Mouse (Mus musculus) stomach, embryonic 14.5 days (tissue): ENCODE measurements around the gene Spata13. TPM values are rescaled to one million over a fixed set of nuclear protein-coding genes. Genes with fewer than 3 reads are reported as not detected.

ENCODE experiments used
- ATAC-seq: fragments of 200-750 bp; cut with Nextera tagmentation; 2 replicates; pipeline ENCODE4 v1.8.0; 2017; ENCODE audit warnings: low read depth, moderate TSS enrichment; ENCODE audit not compliant: insufficient number of reproducible peaks, insufficient read depth, low FRiP score
- H3K27ac ChIP-seq: fragments of 300-500 bp; sonication (generic); 2 replicates; pipeline ENCODE4 v1.5.1; 2014; ENCODE audit warnings: mild to moderate bottlenecking, low read length, moderate library complexity, mixed read lengths
- H3K27me3 ChIP-seq: fragments of 300-500 bp; sonication (generic); 2 replicates; pipeline ENCODE4 v1.6.1; 2014; ENCODE audit warnings: low read length, control low read depth, mixed read lengths; ENCODE audit not compliant: control insufficient read depth, insufficient read depth
- H3K36me3 ChIP-seq: fragments of 300-500 bp; sonication (generic); 2 replicates; pipeline ENCODE4 v1.6.1; 2014; ENCODE audit warnings: mild to moderate bottlenecking, control low read depth, low read length, moderate library complexity, mixed read lengths; ENCODE audit not compliant: control insufficient read depth, insufficient read depth
- H3K4me1 ChIP-seq: fragments of 300-500 bp; sonication (generic); 2 replicates; pipeline ENCODE4 v1.6.1; 2014; ENCODE audit warnings: low read length, control low read depth, mixed read lengths; ENCODE audit not compliant: control insufficient read depth, insufficient read depth
- H3K4me2 ChIP-seq: fragments of 300-500 bp; sonication (generic); replicated peaks from 2 replicates; pipeline ENCODE4 v1.6.1; 2014; ENCODE audit warnings: low read depth, low read length, control low read depth
- H3K4me3 ChIP-seq: fragments of 300-500 bp; sonication (generic); 2 replicates; pipeline ENCODE4 v1.5.1; 2014; ENCODE audit warnings: low read depth, low read length, control low read depth
- H3K9ac ChIP-seq: fragments of 300-500 bp; sonication (generic); replicated peaks from 2 replicates; pipeline ENCODE4 v1.6.1; 2014; ENCODE audit warnings: low read depth, mild to moderate bottlenecking, control low read depth, low read length, moderate library complexity, mixed read lengths
- H3K9me3 ChIP-seq: fragments of 300-500 bp; sonication (generic); 2 replicates; pipeline ENCODE4 v1.6.1; 2016; ENCODE audit warnings: low read depth, low read length, control low read depth; ENCODE audit not compliant: control insufficient read depth
- WGBS: fragments of 180-500 bp; shearing (Covaris S2); extraction: QIAGEN DNeasy Blood & Tissue Kit; methylation state at CpG from one replicate; pipeline ENCODE4 v1.1.7; 2014; 5-methylcytosine and 5-hydroxymethylcytosine counted together
- polyA plus RNA-seq: library from polyadenylated mRNA; unstranded; fragments of >200 nt; fragmentation: Nextera tagmentation; extraction: Ambion mirVana; gene quantifications from 2 replicates; pipeline ENCODE4 v1.2.1, GENCODE M21; 2014

Spata13 gene
- 16.8 and 17.9 TPM in 2 replicates for polyA plus RNA-seq

GRCm38 (mm10) chr14:60633961-60634864, at the start of gene Spata13:
Spata13 (plus strand) TSS chr14:60634001.
- Histone ChIP-seq H3K4me3 (peak within 1 kb of the TSS; percentile 61), H3K9ac (peak within 1 kb of the TSS; percentile 38), H3K27me3 (no peaks in the 10 kb centered on the region), H3K27ac (peak within 1 kb of the TSS; percentile 63; the same call in 1 of the 2 replicates), H3K9me3 (no peaks in the 10 kb centered on the region), H3K4me2 (peak within 1 kb of the TSS; percentile 99), H3K36me3 (no peaks in the 10 kb centered on the region), H3K4me1 (peaks cover 3% of the 10 kb centered on the region; the same call in 1 of the 2 replicates)
- ATAC-seq = peak; percentile 88
- 1% methylated on average over 43 of the region's 50 CpGs for WGBS

GRCm38 (mm10) chr14:60586687-60587453, 46.9 kb upstream of the Spata13 start:
- Histone ChIP-seq H3K9me3 (no peaks in the 10 kb centered on the region), H3K27ac (no peak overlapping the region)
- WGBS = 59% methylated on average over 15 of the region's 15 CpGs

GRCm38 (mm10) chr14:60589001-60589400, 44.8 kb upstream of the Spata13 start:
- ATAC-seq = no peak
- H3K4me2 ChIP-seq = no peak overlapping the region
- H3K9ac ChIP-seq = no peak overlapping the region
- H3K9me3 ChIP-seq = no peaks in the 10 kb centered on the region
- no peaks in the 10 kb centered on the region for H3K36me3 ChIP-seq
- 79% methylated on average over 2 of the region's 2 CpGs for WGBS
- no peaks in the 10 kb centered on the region for H3K27me3 ChIP-seq
- peaks cover 8% of the 10 kb centered on the region; the same call in 1 of the 2 replicates for H3K4me1 ChIP-seq
- H3K27ac ChIP-seq = no peak overlapping the region
- H3K4me3 ChIP-seq = no peak overlapping the region

More at GRCm38 (mm10) chr14:60586687-60587453, 46.9 kb upstream of the Spata13 start:
- Histone ChIP-seq H3K9ac (no peak overlapping the region), H3K4me2 (no peak overlapping the region), H3K4me1 (no peaks in the 10 kb centered on the region; the same call in 1 of the 2 replicates), H3K27me3 (no peaks in the 10 kb centered on the region), H3K4me3 (no peak overlapping the region), H3K36me3 (no peaks in the 10 kb centered on the region)
- ATAC-seq = 0 out of 2 replicates have a peak, but pooled peaks have one; percentile 33

- no peak overlapping the region for H3K27ac ChIP-seq
- H3K9me3 ChIP-seq = no peaks in the 10 kb centered on the region
- no peaks in the 10 kb centered on the region for H3K36me3 ChIP-seq
- no peak overlapping the region for H3K9ac ChIP-seq
- no peak for ATAC-seq
- H3K27me3 ChIP-seq = no peaks in the 10 kb centered on the region
- no peak overlapping the region for H3K4me3 ChIP-seq
- WGBS = 72% methylated on average over 5 of the region's 5 CpGs
- no peak overlapping the region for H3K4me2 ChIP-seq
- peaks cover 12% of the 10 kb centered on the region; the same call in 1 of the 2 replicates for H3K4me1 ChIP-seq
Observed at GRCm38 (mm10) chr14:60592339-60592738, 41.5 kb upstream of the Spata13 start.

- ATAC-seq = 0 out of 2 replicates have a peak, but pooled peaks have one; percentile 42
- Histone ChIP-seq H3K9me3 (no peaks in the 10 kb centered on the region), H3K27me3 (no peaks in the 10 kb centered on the region), H3K4me1 (peaks cover 12% of the 10 kb centered on the region; the same call in 1 of the 2 replicates), H3K4me2 (no peak overlapping the region), H3K27ac (peak overlapping the region; percentile 45; the same call in 1 of the 2 replicates), H3K4me3 (no peak overlapping the region), H3K9ac (no peak overlapping the region), H3K36me3 (no peaks in the 10 kb centered on the region)
- WGBS = 15% methylated on average over 7 of the region's 7 CpGs
Observed at GRCm38 (mm10) chr14:60592822-60593221, 41.0 kb upstream of the Spata13 start.

GRCm38 (mm10) chr14:60597571-60597970, 36.2 kb upstream of the Spata13 start:
- Histone ChIP-seq H3K9me3 (no peaks in the 10 kb centered on the region), H3K4me3 (no peak overlapping the region), H3K4me1 (peaks cover 10% of the 10 kb centered on the region; the same call in 1 of the 2 replicates), H3K9ac (no peak overlapping the region), H3K27me3 (no peaks in the 10 kb centered on the region), H3K27ac (no peak overlapping the region), H3K4me2 (no peak overlapping the region), H3K36me3 (no peaks in the 10 kb centered on the region)
- 4% methylated on average over 4 of the region's 4 CpGs for WGBS
- ATAC-seq = no peak

- no peak for ATAC-seq
- WGBS = 71% methylated on average over 2 of the region's 2 CpGs
- Histone ChIP-seq H3K27me3 (no peaks in the 10 kb centered on the region), H3K36me3 (no peaks in the 10 kb centered on the region), H3K27ac (no peak overlapping the region; the same call in 1 of the 2 replicates), H3K4me1 (0 out of 2 replicates have a peak, but pooled peaks cover 5% of the 10 kb centered on the region), H3K9ac (no peak overlapping the region), H3K4me2 (no peak overlapping the region), H3K4me3 (no peak overlapping the region), H3K9me3 (no peaks in the 10 kb centered on the region)
Observed at GRCm38 (mm10) chr14:60599044-60599443, 34.8 kb upstream of the Spata13 start.

- no peak overlapping the region for H3K9ac ChIP-seq
- no peak overlapping the region for H3K4me2 ChIP-seq
- 0 out of 2 replicates have a peak, but pooled peaks cover 4% of the 10 kb centered on the region for H3K4me1 ChIP-seq
- no peaks in the 10 kb centered on the region for H3K36me3 ChIP-seq
- H3K9me3 ChIP-seq = no peaks in the 10 kb centered on the region
- H3K27me3 ChIP-seq = no peaks in the 10 kb centered on the region
- 63% methylated on average over 2 of the region's 2 CpGs for WGBS
- H3K4me3 ChIP-seq = no peak overlapping the region
- no peak for ATAC-seq
- no peak overlapping the region for H3K27ac ChIP-seq
Observed at GRCm38 (mm10) chr14:60605564-60605963, 28.2 kb upstream of the Spata13 start.
